Mouse (Mus musculus) CH12.LX (cell line): Measurements from ENCODE around the gene Eif1. TPM values are rescaled to one million over a fixed set of nuclear protein-coding genes. Genes with fewer than 3 reads are reported as not detected.

Source experiments
- DNase-seq: peaks from one replicate; pipeline ENCODE4 v3.0.0-alpha.2; 2013; ENCODE audit errors: extremely low read depth
- H3K27ac ChIP-seq: 2 replicates; pipeline ENCODE4 v1.5.1; 2012; ENCODE audit warnings: low read depth, mild to moderate bottlenecking, control low read depth, moderate library complexity; ENCODE audit not compliant: insufficient read depth
- H3K27me3 ChIP-seq: replicated peaks from 2 replicates; pipeline ENCODE3; 2012; ENCODE audit warnings: inconsistent platforms
- H3K36me3 ChIP-seq, 2 experiments: replicated peaks in 1 of 2; 2 replicates each; pipeline versions ENCODE3 to v1.6.1; 2012; ENCODE audit warnings: inconsistent platforms in 1 of 2, low read length in 1 of 2, mild to moderate bottlenecking in 1 of 2, mixed read lengths in 1 of 2, moderate library complexity in 1 of 2; ENCODE audit not compliant: control insufficient read depth in 1 of 2, insufficient read depth in 1 of 2
- H3K4me1 ChIP-seq, 2 experiments: 2 replicates each; pipeline ENCODE4 v1.6.1; 2012; ENCODE audit warnings: inconsistent platforms in 1 of 2, moderate library complexity in 1 of 2; ENCODE audit not compliant: insufficient read depth in 2 of 2, control insufficient read depth in 1 of 2
- H3K4me2 ChIP-seq: 2 replicates; pipeline ENCODE4 v1.6.1; 2012; ENCODE audit warnings: low read depth, mild to moderate bottlenecking, control low read depth; ENCODE audit not compliant: poor library complexity, insufficient read depth, severe bottlenecking
- H3K4me3 ChIP-seq, 3 experiments: fragments of 150-350 bp in 1 of 3; sonication (generic) in 1 of 3; replicated peaks in 1 of 3; 2 replicates each; pipeline versions ENCODE3 to v1.5.1; 2011 to 2012; ENCODE audit warnings: low read depth in 2 of 3, low read length in 2 of 3, mild to moderate bottlenecking in 2 of 3, moderate library complexity in 2 of 3, control low read depth in 1 of 3, improper control_type of control experiment in 1 of 3, inconsistent platforms in 1 of 3, mixed read lengths in 1 of 3; ENCODE audit not compliant: poor library complexity in 1 of 3
- H3K79me2 ChIP-seq: replicated peaks from 2 replicates; pipeline ENCODE4 v1.6.1; 2012; ENCODE audit warnings: mild to moderate bottlenecking, moderate library complexity; ENCODE audit not compliant: control insufficient read depth, poor library complexity, insufficient read depth, severe bottlenecking; ENCODE audit errors: extremely low read depth
- H3K9ac ChIP-seq: 2 replicates; pipeline ENCODE4 v1.6.1; 2012; ENCODE audit warnings: low read depth, mild to moderate bottlenecking, control low read depth, moderate library complexity; ENCODE audit not compliant: insufficient read depth
- H3K9me3 ChIP-seq: replicated peaks from 2 replicates; pipeline ENCODE3; 2012; ENCODE audit warnings: low read length, inconsistent platforms, mixed read lengths
- BHLHE40 ChIP-seq: IDR thresholded peaks from 2 replicates; pipeline ENCODE4 v1.6.1; 2011; ENCODE audit warnings: mild to moderate bottlenecking, low read depth, low read length, improper control_type of control experiment
- CHD1 ChIP-seq: IDR thresholded peaks from 2 replicates; pipeline ENCODE4 v1.6.1; 2012; ENCODE audit warnings: low read depth, low read length, improper control_type of control experiment, inconsistent platforms
- CHD2 ChIP-seq: IDR thresholded peaks from 2 replicates; pipeline ENCODE4 v1.6.1; 2011; ENCODE audit warnings: low read length, improper control_type of control experiment
- CTCF ChIP-seq, 2 experiments: IDR thresholded peaks in 1 of 2; conservative IDR thresholded peaks in 1 of 2; 2 replicates each; pipeline ENCODE4 v1.5.1; 2011 to 2012; ENCODE audit warnings: low read depth in 2 of 2, low read length in 2 of 2, improper control_type of control experiment in 1 of 2, inconsistent platforms in 1 of 2, mild to moderate bottlenecking in 1 of 2, moderate library complexity in 1 of 2
- E2F4 ChIP-seq: IDR thresholded peaks from 2 replicates; pipeline ENCODE4 v1.6.1; 2011; ENCODE audit warnings: low read depth, low read length, improper control_type of control experiment; ENCODE audit not compliant: insufficient replicate concordance
- ELF1 ChIP-seq: IDR thresholded peaks from 2 replicates; pipeline ENCODE4 v1.6.1; 2014; ENCODE audit warnings: low read depth, mild to moderate bottlenecking, inconsistent platforms, low read length, improper control_type of control experiment
- EP300 ChIP-seq: IDR thresholded peaks from 2 replicates; pipeline ENCODE4 v1.6.1; 2011; ENCODE audit warnings: low read length, improper control_type of control experiment
- ETS1 ChIP-seq: conservative IDR thresholded peaks from 2 replicates; pipeline ENCODE4 v1.6.1; 2012; ENCODE audit warnings: low read depth, mild to moderate bottlenecking, inconsistent platforms, low read length, improper control_type of control experiment, moderate library complexity
- HCFC1 ChIP-seq: IDR thresholded peaks from 2 replicates; pipeline ENCODE4 v1.6.1; 2012; ENCODE audit warnings: low read depth, mild to moderate bottlenecking, inconsistent platforms, low read length, improper control_type of control experiment
- IRF4 ChIP-seq: IDR thresholded peaks from 2 replicates; pipeline ENCODE4 v1.6.1; 2014; ENCODE audit warnings: low read depth, mild to moderate bottlenecking, inconsistent platforms, low read length, improper control_type of control experiment
- JUN ChIP-seq: IDR thresholded peaks from 2 replicates; pipeline ENCODE4 v1.6.1; 2011; ENCODE audit warnings: low read depth, mild to moderate bottlenecking, low read length, improper control_type of control experiment, moderate library complexity; ENCODE audit not compliant: insufficient read depth
- JUND ChIP-seq: conservative IDR thresholded peaks from 2 replicates; pipeline ENCODE4 v1.6.1; 2011; ENCODE audit warnings: low read depth, low read length, improper control_type of control experiment
- KAT2A ChIP-seq: IDR thresholded peaks from 2 replicates; pipeline ENCODE4 v1.6.1; 2012; ENCODE audit warnings: low read length, improper control_type of control experiment, inconsistent platforms; ENCODE audit not compliant: insufficient replicate concordance
- MAFK ChIP-seq: IDR thresholded peaks from 2 replicates; pipeline ENCODE4 v1.6.1; 2011; ENCODE audit warnings: low read length, improper control_type of control experiment; ENCODE audit not compliant: insufficient replicate concordance
- MAX ChIP-seq: IDR thresholded peaks from 2 replicates; pipeline ENCODE4 v1.6.1; 2011; ENCODE audit warnings: low read length, improper control_type of control experiment
- MAZ ChIP-seq: IDR thresholded peaks from 2 replicates; pipeline ENCODE4 v1.6.1; 2012; ENCODE audit warnings: low read depth, mild to moderate bottlenecking, inconsistent platforms, low read length, improper control_type of control experiment, moderate library complexity
- MEF2A ChIP-seq: IDR thresholded peaks from 2 replicates; pipeline ENCODE4 v1.6.1; 2014; ENCODE audit warnings: low read depth, mild to moderate bottlenecking, inconsistent platforms, low read length, improper control_type of control experiment, borderline replicate concordance
- MXI1 ChIP-seq: IDR thresholded peaks from 2 replicates; pipeline ENCODE4 v1.6.1; 2011; ENCODE audit warnings: mild to moderate bottlenecking, low read depth, low read length, improper control_type of control experiment
- MYC ChIP-seq: IDR thresholded peaks from 2 replicates; pipeline ENCODE4 v1.6.1; 2011; ENCODE audit warnings: low read depth, mild to moderate bottlenecking, improper control_type of control experiment, low read length
- NELFE ChIP-seq: IDR thresholded peaks from 2 replicates; pipeline ENCODE4 v1.6.1; 2011; ENCODE audit warnings: low read depth, low read length, improper control_type of control experiment
- NRF1 ChIP-seq: IDR thresholded peaks from 2 replicates; pipeline ENCODE4 v1.6.1; 2014; ENCODE audit warnings: low read depth, mild to moderate bottlenecking, inconsistent platforms, low read length, improper control_type of control experiment, moderate library complexity
- PAX5 ChIP-seq: IDR thresholded peaks from 2 replicates; pipeline ENCODE4 v1.6.1; 2012; ENCODE audit warnings: low read length, inconsistent platforms, mixed read lengths
- POLR2A ChIP-seq: IDR thresholded peaks from 2 replicates; pipeline ENCODE4 v1.6.1; 2011; ENCODE audit warnings: low read depth, mild to moderate bottlenecking, improper control_type of control experiment, low read length
- POLR2AphosphoS2 ChIP-seq: IDR thresholded peaks from 2 replicates; pipeline ENCODE4 v1.6.1; 2011; ENCODE audit warnings: low read depth, low read length, improper control_type of control experiment
- RAD21 ChIP-seq: IDR thresholded peaks from 2 replicates; pipeline ENCODE4 v1.6.1; 2011; ENCODE audit warnings: low read depth, mild to moderate bottlenecking, low read length, improper control_type of control experiment, moderate library complexity
- RCOR1 ChIP-seq: conservative IDR thresholded peaks from 2 replicates; pipeline ENCODE4 v1.6.1; 2012; ENCODE audit warnings: low read depth, mild to moderate bottlenecking, inconsistent platforms, low read length, improper control_type of control experiment
- SIN3A ChIP-seq: IDR thresholded peaks from 2 replicates; pipeline ENCODE4 v1.6.1; 2012; ENCODE audit warnings: low read length, improper control_type of control experiment, inconsistent platforms
- SMC3 ChIP-seq: IDR thresholded peaks from 2 replicates; pipeline ENCODE4 v1.6.1; 2011; ENCODE audit warnings: low read depth, low read length, improper control_type of control experiment
- TBP ChIP-seq: conservative IDR thresholded peaks from 2 replicates; pipeline ENCODE4 v1.6.1; 2011; ENCODE audit warnings: low read depth, low read length, improper control_type of control experiment
- TCF12 ChIP-seq: IDR thresholded peaks from 2 replicates; pipeline ENCODE4 v1.6.1; 2014; ENCODE audit warnings: low read depth, mild to moderate bottlenecking, inconsistent platforms, low read length, improper control_type of control experiment
- UBTF ChIP-seq: IDR thresholded peaks from 2 replicates; pipeline ENCODE4 v1.6.1; 2012; ENCODE audit warnings: low read depth, mild to moderate bottlenecking, inconsistent platforms, low read length, improper control_type of control experiment, moderate library complexity
- USF1 ChIP-seq: IDR thresholded peaks from 2 replicates; pipeline ENCODE4 v1.6.1; 2014; ENCODE audit warnings: low read depth, mild to moderate bottlenecking, inconsistent platforms, low read length, improper control_type of control experiment
- USF2 ChIP-seq: conservative IDR thresholded peaks from 2 replicates; pipeline ENCODE4 v1.6.1; 2011; ENCODE audit warnings: low read depth, low read length, improper control_type of control experiment
- ZC3H11A ChIP-seq: IDR thresholded peaks from 2 replicates; pipeline ENCODE4 v1.6.1; 2012; ENCODE audit warnings: low read depth, mild to moderate bottlenecking, inconsistent platforms, low read length, improper control_type of control experiment
- ZKSCAN1 ChIP-seq: IDR thresholded peaks from 2 replicates; pipeline ENCODE4 v1.6.1; 2012; ENCODE audit warnings: low read depth, inconsistent platforms, low read length, improper control_type of control experiment, borderline replicate concordance
- ZMIZ1 ChIP-seq: IDR thresholded peaks from 2 replicates; pipeline ENCODE4 v1.6.1; 2012; ENCODE audit warnings: low read depth, mild to moderate bottlenecking, inconsistent platforms, low read length, improper control_type of control experiment
- ZNF384 ChIP-seq: IDR thresholded peaks from 2 replicates; pipeline ENCODE4 v1.6.1; 2012; ENCODE audit warnings: low read depth, low read length, improper control_type of control experiment, inconsistent platforms
- dilution Hi-C: fragments of 300-500 bp; cut with MboI; formaldehyde crosslinking; loops from 2 replicates; pipeline ENCODE4 v1.14.3; 2020; ENCODE audit warnings: low sequenced_read_pairs; ENCODE audit not compliant: extremely low pct_unique_long_range_greater_than_20kb, extremely low pct_ligation_motif_present
- in situ Hi-C: fragments of 300-500 bp; cut with MboI; formaldehyde crosslinking; loops from 3 replicates; pipeline ENCODE4 v1.14.3; 2019; ENCODE audit warnings: low sequenced_read_pairs, low pct_ligation_motif_present, low pct_unique_long_range_greater_than_20kb, mixed read lengths
- polyA plus RNA-seq: library from polyadenylated mRNA; unstranded; fragments of >175 nt; gene quantifications from 2 replicates; pipeline ENCODE4 v1.2.1, GENCODE M21; 2012; ENCODE audit warnings: low read depth; ENCODE audit not compliant: insufficient read length
- total RNA-seq, 2 experiments: library from RNA; depleted of rRNA; stranded (reverse); fragments of 300-350 nt in 1 of 2; fragments of >200 nt in 1 of 2; gene quantifications; 2 replicates each; pipeline ENCODE4 v1.2.3; 2012 to 2014

Eif1 gene
- total RNA-seq (2012; rRNA removed): 249 and 265 TPM in 2 replicates
- 401 and 406 TPM in 2 replicates for total RNA-seq (2014; rRNA removed)
- polyA plus RNA-seq: 989 and 1,001 TPM in 2 replicates

DNA sequence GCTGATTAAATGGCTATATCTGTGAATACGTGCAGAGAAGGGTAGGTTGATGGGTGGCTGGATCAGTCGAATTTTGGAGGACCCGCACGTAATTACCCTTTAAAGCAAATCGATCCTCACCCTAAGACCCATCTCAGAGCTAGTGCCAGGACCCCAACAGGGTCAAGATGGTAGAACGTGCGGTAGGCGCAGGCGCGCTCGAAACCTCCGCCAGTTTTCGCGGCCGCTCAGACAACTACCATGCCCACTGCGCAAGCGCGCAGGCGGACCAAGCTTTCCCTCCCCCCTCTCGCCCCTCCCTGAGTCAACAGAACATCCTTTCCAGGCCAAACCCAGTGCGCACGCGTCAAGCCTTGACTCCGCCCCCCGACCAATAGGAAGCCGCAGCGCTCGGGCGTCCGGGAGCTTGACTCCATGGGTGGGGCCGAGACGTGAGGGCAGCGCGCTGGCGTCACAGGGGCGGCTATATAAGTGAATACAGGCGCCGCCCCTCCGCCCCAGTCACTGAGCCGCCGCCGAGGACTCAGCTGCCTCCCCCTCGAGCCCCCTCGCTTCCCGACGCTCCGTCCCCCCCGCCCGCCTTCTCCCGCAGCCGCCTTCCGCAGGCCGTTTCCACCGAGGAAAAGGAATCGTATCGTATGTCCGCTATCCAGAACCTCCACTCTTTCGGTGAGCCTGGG lies at the start of gene Eif1:
TSS of gene Eif1 (plus strand) at position 394 of the 680 bp plus-strand sequence.
- peak within 1 kb of the TSS; percentile 84 for H3K27ac ChIP-seq
- no peaks in the 10 kb centered on the region for H3K9me3 ChIP-seq
- H3K79me2 ChIP-seq: peaks cover 19% of the 10 kb centered on the region
- H3K27me3 ChIP-seq: peaks cover 15% of the 10 kb centered on the region
- TF ChIP-seq CHD1 (peak; percentile 71), ELF1 (peak; percentile 70), MXI1 (peak; percentile 61; the same call in 1 of the 2 replicates), TBP (peak; percentile 84), USF2 (no peak), CTCF (conservative IDR thresholded peaks at IDR 0.05 in 1 of 2, IDR thresholded peaks at IDR 0.05 in 1 of 2; ENCODE audit: low read depth in 2 of 2, low read length in 2 of 2) (no peak), PAX5 (no peak), ZKSCAN1 (no peak), MEF2A (peak; percentile 74), ZNF384 (0 out of 2 replicates have a peak, but pooled peaks have one; percentile 21), KAT2A (0 out of 2 replicates have a peak, but pooled peaks have one; percentile 72), RCOR1 (peak; percentile 7; the same call in 1 of the 2 replicates), E2F4 (peak; percentile 89; the same call in 1 of the 2 replicates), ZC3H11A (no peak), JUN (no peak), POLR2A (peak; percentile 88), RAD21 (no peak), NRF1 (peak; percentile 99), MAX (peak; percentile 81), EP300 (peak; percentile 28; the same call in 1 of the 2 replicates), JUND (no peak), MYC (peak; percentile 81; the same call in 1 of the 2 replicates), HCFC1 (peak; percentile 72), ETS1 (peak; percentile 28), NELFE (peak; percentile 80), TCF12 (peak; percentile 85), MAZ (peak; percentile 100), MAFK (peak; percentile 31; the same call in 1 of the 2 replicates), UBTF (peak; percentile 26; the same call in 1 of the 2 replicates), SMC3 (no peak), CHD2 (peak; percentile 78), BHLHE40 (peak; percentile 78), SIN3A (peak; percentile 15; the same call in 1 of the 2 replicates), USF1 (no peak; the same call in 1 of the 2 replicates), IRF4 (peak; percentile 71; the same call in 1 of the 2 replicates), POLR2AphosphoS2 (peak; percentile 92; the same call in 1 of the 2 replicates), ZMIZ1 (no peak)
- TF ChIP-seq, all 38 proteins: peak for 26
- Histone ChIP-seq H3K4me2 (peak within 1 kb of the TSS; percentile 51), H3K4me3 (peak within 1 kb of the TSS; percentile 65 to 81 (median 73)), H3K9ac (peak within 1 kb of the TSS; percentile 97), H3K4me1 (peaks cover 2 to 15% of the 10 kb centered on the region in 2 experiments; a peak in 2 of 4 replicates), H3K36me3 (peaks cover 20 to 23% of the 10 kb centered on the region in 2 experiments)
- in situ Hi-C loops (no loop called here), dilution Hi-C loops (no loop called here)
- DNase-seq: peak; percentile 100
